Mouse (Mus musculus) midbrain, embryonic 14.5 days (tissue): ENCODE data around the gene Ffar4. TPM values are rescaled to one million over a fixed set of nuclear protein-coding genes. Genes with fewer than 3 reads are reported as not detected.

Experiments
- ATAC-seq: fragments of 200-750 bp; cut with Nextera tagmentation; 2 replicates; pipeline ENCODE4 v1.8.0; 2017; ENCODE audit warnings: moderate number of reproducible peaks, moderate library complexity; ENCODE audit not compliant: low FRiP score, low TSS enrichment
- DNase-seq: peaks from one replicate; pipeline ENCODE4 v3.0.0-alpha.2; 2015
- H3K27ac ChIP-seq: fragments of 300-500 bp; sonication (generic); replicated peaks from 2 replicates; pipeline ENCODE4 v1.5.1; 2014; ENCODE audit warnings: mild to moderate bottlenecking, low read depth, low read length, moderate library complexity
- H3K27me3 ChIP-seq: fragments of 300-500 bp; sonication (generic); 2 replicates; pipeline ENCODE4 v1.6.1; 2014; ENCODE audit warnings: low read length, control low read depth, mixed read lengths; ENCODE audit not compliant: control insufficient read depth, insufficient read depth
- H3K36me3 ChIP-seq: fragments of 300-500 bp; sonication (generic); 2 replicates; pipeline ENCODE4 v1.6.1; 2014; ENCODE audit warnings: low read length, control low read depth; ENCODE audit not compliant: control insufficient read depth, insufficient read depth
- H3K4me1 ChIP-seq: fragments of 300-500 bp; sonication (generic); 2 replicates; pipeline ENCODE4 v1.6.1; 2014; ENCODE audit warnings: mild to moderate bottlenecking, antibody characterized with exemption, low read length, control low read depth; ENCODE audit not compliant: control insufficient read depth, insufficient read depth
- H3K4me2 ChIP-seq: fragments of 300-500 bp; sonication (generic); 2 replicates; pipeline ENCODE4 v1.6.1; 2014; ENCODE audit warnings: mild to moderate bottlenecking, low read length, moderate library complexity
- H3K4me3 ChIP-seq: fragments of 300-500 bp; sonication (generic); replicated peaks from 2 replicates; pipeline ENCODE4 v1.5.1; 2014; ENCODE audit warnings: low read depth, low read length
- H3K9ac ChIP-seq: fragments of 300-500 bp; sonication (generic); replicated peaks from 2 replicates; pipeline ENCODE4 v1.6.1; 2014; ENCODE audit warnings: mild to moderate bottlenecking, low read length, moderate library complexity
- H3K9me3 ChIP-seq: fragments of 300-500 bp; sonication (generic); 2 replicates; pipeline ENCODE4 v1.6.1; 2016; ENCODE audit warnings: low read length, control low read depth, mixed read lengths; ENCODE audit not compliant: control insufficient read depth
- WGBS: fragments of 180-500 bp; shearing (Covaris S2); extraction: QIAGEN DNeasy Blood & Tissue Kit; methylation state at CpG from one replicate; pipeline ENCODE4 v1.1.7; 2014; 5-methylcytosine and 5-hydroxymethylcytosine counted together
- polyA plus RNA-seq: library from polyadenylated mRNA; unstranded; fragments of >200 nt; fragmentation: Nextera tagmentation; extraction: Ambion mirVana; gene quantifications from 2 replicates; pipeline ENCODE4 v1.2.1, GENCODE M21; 2014

The Ffar4 gene
- polyA plus RNA-seq, 1 experiment from 2014 or later, result 0.14 TPM

DNA sequence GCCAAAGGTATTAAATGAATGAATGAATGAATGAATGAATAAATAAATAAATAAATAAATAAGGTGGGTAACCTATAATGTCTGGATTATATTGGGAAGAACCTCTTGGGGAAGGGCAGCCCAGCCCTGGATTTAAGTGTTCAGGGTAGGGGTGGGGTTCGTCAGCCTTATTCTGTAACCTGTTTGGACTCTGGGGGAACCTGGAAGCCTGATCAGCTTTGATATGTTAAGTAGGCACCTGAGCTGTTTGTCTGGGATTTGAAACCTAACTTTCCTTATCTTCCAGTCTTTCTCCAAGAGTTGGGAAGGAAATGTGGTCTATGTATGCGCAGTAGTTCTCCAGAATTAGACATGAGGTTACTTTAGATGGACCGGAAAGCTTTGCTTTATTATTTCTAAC lies 33.7 kb upstream of the Ffar4 start:
- no peak overlapping the region for H3K4me3 ChIP-seq
- H3K9me3 ChIP-seq, result no peaks in the 10 kb centered on the region
- WGBS, result 95% methylated on average over 3 of the region's 3 CpGs

GRCm38 (mm10) chr19:38064051-38064450 lies 32.8 kb upstream of the Ffar4 start:
- ATAC-seq, result no peak
- WGBS, result 100% methylated on average over 1 of the region's 1 CpGs

More for the DNA sequence above, 33.7 kb upstream of the Ffar4 start:
- Histone ChIP-seq H3K36me3 (peaks cover 3% of the 10 kb centered on the region; the same call in 1 of the 2 replicates), H3K4me1 (no peaks in the 10 kb centered on the region), H3K27ac (no peak overlapping the region), H3K27me3 (no peaks in the 10 kb centered on the region), H3K9ac (no peak overlapping the region), H3K4me2 (no peak overlapping the region)
- no peak for DNase-seq
- no peak for ATAC-seq

GRCm38 (mm10) chr19:38073226-38073625 lies 23.6 kb upstream of the Ffar4 start:
- Histone ChIP-seq H3K4me1 (no peaks in the 10 kb centered on the region), H3K4me3 (no peak overlapping the region), H3K27ac (no peak overlapping the region), H3K4me2 (no peak overlapping the region), H3K27me3 (no peaks in the 10 kb centered on the region), H3K9me3 (no peaks in the 10 kb centered on the region), H3K36me3 (0 out of 2 replicates have a peak, but pooled peaks cover 23% of the 10 kb centered on the region), H3K9ac (no peak overlapping the region)
- DNase-seq, result no peak
- ATAC-seq, result no peak
- WGBS, result 95% methylated on average over 5 of the region's 5 CpGs

More at GRCm38 (mm10) chr19:38064051-38064450, 32.8 kb upstream of the Ffar4 start:
- H3K36me3 ChIP-seq, result peaks cover 3% of the 10 kb centered on the region; the same call in 1 of the 2 replicates
- no peaks in the 10 kb centered on the region for H3K4me1 ChIP-seq
- no peak overlapping the region for H3K27ac ChIP-seq
- no peak overlapping the region for H3K9ac ChIP-seq
- no peaks in the 10 kb centered on the region for H3K27me3 ChIP-seq
- no peaks in the 10 kb centered on the region for H3K9me3 ChIP-seq
- no peak overlapping the region for H3K4me3 ChIP-seq
- no peak for DNase-seq
- no peak overlapping the region for H3K4me2 ChIP-seq

- H3K4me2 ChIP-seq, result no peak overlapping the region
- DNase-seq (no peak), ATAC-seq (no peak)
- H3K9ac ChIP-seq, result no peak overlapping the region
- no peak overlapping the region for H3K4me3 ChIP-seq
- H3K9me3 ChIP-seq, result no peaks in the 10 kb centered on the region
- H3K27me3 ChIP-seq, result no peaks in the 10 kb centered on the region
- WGBS, result 86% methylated on average over 11 of the region's 11 CpGs
- no peak overlapping the region for H3K27ac ChIP-seq
- H3K4me1 ChIP-seq, result no peaks in the 10 kb centered on the region
- 0 out of 2 replicates have a peak, but pooled peaks cover 23% of the 10 kb centered on the region for H3K36me3 ChIP-seq
Measured at GRCm38 (mm10) chr19:38075051-38075450, 21.8 kb upstream of the Ffar4 start.

DNA sequence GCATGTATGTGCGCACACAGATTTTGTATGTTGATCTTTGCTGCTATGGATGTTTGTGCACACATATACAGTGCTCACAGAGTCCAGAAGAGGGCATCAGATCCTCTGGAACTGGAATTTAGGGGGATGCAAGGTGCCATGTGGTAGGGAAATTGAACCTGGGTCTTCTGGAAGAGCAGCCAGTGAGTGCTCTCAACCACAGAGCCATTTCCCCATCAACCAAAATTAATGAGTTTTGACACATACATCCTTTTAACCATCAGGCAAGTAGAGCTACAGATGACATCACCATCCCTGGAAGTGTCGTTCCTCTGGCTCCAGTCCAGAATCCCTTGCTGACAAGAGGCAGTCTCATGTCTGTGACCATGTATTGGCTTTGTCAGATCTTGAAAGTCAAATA lies 20.6 kb upstream of the Ffar4 start:
- Histone ChIP-seq H3K27ac (no peak overlapping the region), H3K4me3 (no peak overlapping the region), H3K9ac (no peak overlapping the region), H3K36me3 (0 out of 2 replicates have a peak, but pooled peaks cover 16% of the 10 kb centered on the region), H3K9me3 (no peaks in the 10 kb centered on the region), H3K4me1 (no peaks in the 10 kb centered on the region), H3K4me2 (no peak overlapping the region), H3K27me3 (no peaks in the 10 kb centered on the region)
- no peak for ATAC-seq
- peak; percentile 14 for DNase-seq
- 78% methylated on average over 2 of the region's 2 CpGs for WGBS

DNA sequence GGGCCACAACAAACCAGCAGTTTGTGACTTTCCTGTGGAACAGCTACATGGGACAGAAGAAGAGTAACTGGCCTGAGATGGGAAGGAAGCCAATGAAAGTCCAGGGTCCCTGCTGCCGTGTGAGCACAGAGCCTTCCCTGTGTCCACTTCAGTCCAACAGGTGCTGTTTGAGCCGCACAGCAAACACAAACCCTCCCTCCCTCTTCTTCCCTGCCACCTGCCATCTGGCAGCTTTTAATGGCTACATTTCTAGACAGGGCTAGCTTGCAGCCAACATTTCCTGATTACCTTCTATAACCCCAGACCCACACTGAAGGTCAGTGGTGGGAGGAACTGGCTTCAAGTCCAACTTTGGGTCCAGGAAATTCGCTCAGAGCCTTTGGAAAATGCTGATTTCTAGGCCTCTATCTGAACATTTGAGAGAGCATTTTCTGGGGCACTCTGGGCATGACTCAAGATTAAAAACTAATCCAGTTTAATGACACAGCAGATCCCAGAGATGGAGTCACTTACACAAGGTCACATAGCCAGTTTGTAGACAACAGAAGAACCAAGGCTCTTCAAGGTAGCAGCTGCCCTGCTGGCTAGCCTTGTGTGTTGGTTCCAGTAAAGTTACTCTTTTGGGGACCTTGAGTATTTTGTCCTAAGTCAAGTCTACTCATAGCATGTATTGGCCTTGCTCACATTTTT lies 18.9 kb upstream of the Ffar4 start:
- no peak overlapping the region for H3K4me3 ChIP-seq
- no peak overlapping the region for H3K9ac ChIP-seq
- ATAC-seq, result no peak
- 0 out of 2 replicates have a peak, but pooled peaks cover 7% of the 10 kb centered on the region for H3K36me3 ChIP-seq
- no peak for DNase-seq
- no peak overlapping the region for H3K4me2 ChIP-seq
- H3K4me1 ChIP-seq, result no peaks in the 10 kb centered on the region
- H3K9me3 ChIP-seq, result no peaks in the 10 kb centered on the region
- H3K27me3 ChIP-seq, result no peaks in the 10 kb centered on the region
- no peak overlapping the region for H3K27ac ChIP-seq
- 83% methylated on average over 3 of the region's 3 CpGs for WGBS

DNA sequence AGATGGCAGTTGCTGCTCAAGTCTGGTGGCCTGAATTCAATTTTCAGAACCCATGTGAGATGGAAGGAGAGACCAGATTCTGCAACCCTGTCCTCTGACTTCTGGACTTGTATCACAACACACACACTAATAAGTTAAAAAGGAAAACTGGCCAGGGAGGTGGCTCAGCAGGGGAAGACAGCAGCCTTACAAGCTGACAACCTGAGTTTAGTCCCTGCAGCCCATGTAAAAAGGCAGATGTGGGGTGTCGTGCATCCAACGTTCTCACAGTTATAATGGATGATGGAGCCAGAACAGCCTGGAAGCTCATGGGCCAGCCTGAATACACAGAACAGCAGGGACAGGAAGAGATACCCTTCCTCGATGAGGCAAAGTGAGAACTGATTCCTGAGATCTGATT lies 15.5 kb upstream of the Ffar4 start:
- no peak for DNase-seq
- H3K4me3 ChIP-seq, result no peak overlapping the region
- no peak overlapping the region for H3K4me2 ChIP-seq
- H3K27ac ChIP-seq, result no peak overlapping the region
- no peaks in the 10 kb centered on the region for H3K4me1 ChIP-seq
- 84% methylated on average over 3 of the region's 3 CpGs for WGBS
- no peak for ATAC-seq
- no peaks in the 10 kb centered on the region for H3K36me3 ChIP-seq
- no peaks in the 10 kb centered on the region for H3K9me3 ChIP-seq
- no peaks in the 10 kb centered on the region for H3K27me3 ChIP-seq
- no peak overlapping the region for H3K9ac ChIP-seq

DNA sequence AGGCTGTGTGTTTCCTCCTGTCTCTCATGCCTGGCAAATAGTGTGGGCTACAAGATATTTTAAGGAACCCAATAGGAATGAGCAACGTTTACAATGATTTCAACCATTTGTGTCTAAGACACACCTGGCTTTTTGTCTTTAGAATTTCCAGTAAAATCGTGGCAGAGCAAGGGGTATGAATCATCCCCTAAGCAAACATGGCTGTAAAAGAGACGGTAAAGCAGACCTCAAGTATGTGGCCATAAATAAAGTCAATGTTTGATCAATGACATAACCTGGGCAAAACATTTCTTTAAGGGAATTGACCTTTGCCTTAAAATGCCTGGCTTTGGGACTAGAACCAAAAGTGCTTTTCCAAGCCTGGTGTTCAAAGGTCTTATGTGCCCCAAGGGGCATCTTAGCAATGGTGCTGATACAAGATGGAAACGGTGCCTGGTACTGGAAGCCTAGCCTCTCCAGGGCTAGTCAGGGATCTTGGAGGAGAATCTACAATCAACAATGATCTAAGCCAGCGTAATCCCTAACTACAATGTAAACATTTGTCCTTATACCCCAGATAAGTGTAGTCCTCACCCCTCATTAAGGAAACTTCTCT lies 13.8 kb upstream of the Ffar4 start:
- Histone ChIP-seq H3K4me2 (no peak overlapping the region), H3K4me3 (no peak overlapping the region), H3K9me3 (no peaks in the 10 kb centered on the region), H3K4me1 (no peaks in the 10 kb centered on the region), H3K27ac (no peak overlapping the region), H3K27me3 (no peaks in the 10 kb centered on the region), H3K36me3 (no peaks in the 10 kb centered on the region), H3K9ac (no peak overlapping the region)
- WGBS, result 80% methylated on average over 5 of the region's 5 CpGs
- ATAC-seq (no peak), DNase-seq (no peak)

GRCm38 (mm10) chr19:38085841-38086240 lies 11.0 kb upstream of the Ffar4 start:
- 83% methylated on average over 4 of the region's 4 CpGs for WGBS
- DNase-seq (no peak), ATAC-seq (no peak)
- H3K4me3 ChIP-seq, result no peak overlapping the region
- H3K9me3 ChIP-seq, result no peaks in the 10 kb centered on the region
- no peak overlapping the region for H3K27ac ChIP-seq
- H3K27me3 ChIP-seq, result no peaks in the 10 kb centered on the region
- H3K36me3 ChIP-seq, result no peaks in the 10 kb centered on the region
- H3K4me1 ChIP-seq, result no peaks in the 10 kb centered on the region
- no peak overlapping the region for H3K9ac ChIP-seq
- H3K4me2 ChIP-seq, result no peak overlapping the region
